15 mouse cellular contexts compared by ENCODE assay signal in the genomic region with DNA sequence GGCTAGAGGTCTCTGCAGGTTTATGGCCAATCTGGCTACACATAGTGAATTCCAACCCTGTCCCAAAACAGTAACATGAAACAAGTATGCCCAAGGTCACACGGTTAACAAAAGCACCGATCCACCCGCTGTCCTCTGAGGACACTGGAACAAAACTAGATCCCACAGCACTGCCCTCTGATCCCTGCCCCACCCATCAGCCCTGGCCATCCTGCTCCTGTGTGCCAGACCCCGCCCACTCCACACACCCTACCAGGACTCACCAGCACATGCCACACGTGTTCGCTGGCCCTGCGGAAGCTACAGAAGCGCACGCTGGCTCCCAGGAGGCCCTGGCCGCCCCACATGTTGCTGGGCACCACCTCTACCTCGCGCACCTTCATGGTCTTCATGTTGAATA. TPM values are rescaled to one million over a fixed set of nuclear protein-coding genes. Genes with fewer than 3 reads are reported as not detected.
DNase-seq lines count a peak whose midpoint lies in the region; ATAC-seq and TF ChIP-seq lines count a peak whose summit lies in the region.
"Had no signal": no experiment of that assay in that cellular context is flagged by ENCODE, and none has a peak within 500 bp of the region (broad histone marks: within the 10 kb centered on the region; RNA-seq: fewer than 3 reads in every experiment).

No protein-coding gene starts in this region.

- peaks cover 55% of the 10 kb centered on the region for H3K36me3 ChIP-seq in kidney, embryonic 15.5 days
- peaks cover 18% of the 10 kb centered on the region; the same call in 1 of the 2 replicates for H3K36me3 ChIP-seq in intestine, embryonic 15.5 days
- H3K36me3 ChIP-seq in small intestine, adult 2 months (ENCODE audit: control insufficient read depth, insufficient read depth, low read length) = peaks cover 29% of the 10 kb centered on the region

- TF ChIP-seq CTCF in small intestine, adult 2 months (IDR thresholded peaks at IDR 0.05; ENCODE audit: extremely low read depth, insufficient read length, insufficient replicate concordance, low read depth, low read length) = no peak

- peaks cover 12% of the 10 kb centered on the region for H3K4me1 ChIP-seq in kidney, embryonic 15.5 days
- peaks cover 21% of the 10 kb centered on the region for H3K4me1 ChIP-seq in intestine, embryonic 15.5 days (replicated peaks)
- peaks cover 25% of the 10 kb centered on the region for H3K4me1 ChIP-seq in small intestine, adult 2 months (ENCODE audit: control insufficient read depth, insufficient read depth, insufficient read length, low read length)

- WGBS in kidney, embryonic 15.5 days = 84% methylated on average over 12 of the region's 12 CpGs
- 71% methylated on average over 12 of the region's 12 CpGs for WGBS in intestine, embryonic 15.5 days
- WGBS in small intestine, adult 2 months = 29% methylated on average over 12 of the region's 12 CpGs

- TF ChIP-seq POLR2A in small intestine, adult 2 months (IDR thresholded peaks at IDR 0.05; ENCODE audit: low read depth, low read length) = no peak

- H3K9me3 ChIP-seq in kidney, embryonic 15.5 days (replicated peaks) = no peaks in the 10 kb centered on the region; the same call in 1 of the 2 replicates
- no peaks in the 10 kb centered on the region for H3K9me3 ChIP-seq in intestine, embryonic 15.5 days
- H3K9me3 ChIP-seq: forebrain, embryonic 13.5 days; hindbrain, embryonic 12.5 days had no signal

- no peak overlapping the region for H3K9ac ChIP-seq in kidney, embryonic 15.5 days
- no peak overlapping the region for H3K9ac ChIP-seq in intestine, embryonic 15.5 days
- H3K9ac ChIP-seq: forebrain, embryonic 13.5 days; hindbrain, embryonic 12.5 days; liver, embryonic 14.5 days had no signal

- H3K4me3 ChIP-seq in kidney, embryonic 15.5 days (replicated peaks) = no peak overlapping the region
- no peak overlapping the region for H3K4me3 ChIP-seq in intestine, embryonic 15.5 days (replicated peaks)
- H3K4me3 ChIP-seq in small intestine, adult 2 months (ENCODE audit: low read depth, low read length) = no peak overlapping the region
- H3K4me3 ChIP-seq: forebrain, embryonic 13.5 days; hindbrain, embryonic 12.5 days had no signal

- no peak overlapping the region for H3K27ac ChIP-seq in kidney, embryonic 15.5 days
- 0 out of 2 replicates have a peak overlapping the region, but pooled peaks have one; percentile 27 for H3K27ac ChIP-seq in intestine, embryonic 15.5 days
- peak overlapping the region; percentile 63 for H3K27ac ChIP-seq in small intestine, adult 2 months (ENCODE audit: insufficient read depth, low read depth, low read length)
- H3K27ac ChIP-seq: forebrain, embryonic 13.5 days; hindbrain, embryonic 12.5 days; liver, embryonic 14.5 days had no signal

- H3K4me2 ChIP-seq in kidney, embryonic 15.5 days = no peak overlapping the region
- H3K4me2 ChIP-seq in intestine, embryonic 15.5 days (replicated peaks) = peak overlapping the region; percentile 19; the same call in 1 of the 2 replicates
- H3K4me2 ChIP-seq: forebrain, embryonic 13.5 days; hindbrain, embryonic 12.5 days had no signal

- ATAC-seq in kidney, embryonic 15.5 days (replicated peaks; ENCODE audit: low FRiP score) = no peak
- ATAC-seq in intestine, embryonic 15.5 days = peak; percentile 83
- ATAC-seq: forebrain, embryonic 13.5 days had no signal

- no peaks in the 10 kb centered on the region for H3K27me3 ChIP-seq in kidney, embryonic 15.5 days
- no peaks in the 10 kb centered on the region for H3K27me3 ChIP-seq in intestine, embryonic 15.5 days (replicated peaks)
- no peaks in the 10 kb centered on the region for H3K27me3 ChIP-seq in small intestine, adult 2 months (ENCODE audit: control insufficient read depth, insufficient read depth, low read length)
- H3K27me3 ChIP-seq: forebrain, embryonic 13.5 days; hindbrain, embryonic 12.5 days had no signal

- DNase-seq in adrenal gland, adult 2 months = peak; percentile 50
- no peak for DNase-seq in adrenal gland, adult 18-20 months (ENCODE audit: low spot score in 2 of 2)
- peak; percentile 87 for DNase-seq in kidney, adult 9 months
- no peak for DNase-seq in T-cell, adult 2 months (ENCODE audit: low spot score)
- no peak for DNase-seq in thymus, postnatal 10 days (ENCODE audit: low spot score in 2 of 2)
- DNase-seq: cerebellum, adult 9-10 months; layer of hippocampus, postnatal 36 days; thymus, postnatal 25 days had no signal

RNA-seq across cellular contexts. Expression of a gene that starts 5.0 kb away (rescaled TPM):
- total RNA-seq in adrenal gland, adult 2 months (2021) = 10 to 100 TPM; 15.1 to 31.9 TPM
- polyA plus RNA-seq in adrenal gland, adult 2 months (2012; rRNA removed) = 26.6 and 30.5 TPM in 2 replicates
- total RNA-seq in adrenal gland, adult 18-20 months (2021) = 10 to 100 TPM; 20.7 to 23.0 TPM
- 27.7 and 29.7 TPM in 2 replicates for polyA plus RNA-seq in kidney, embryonic 15.5 days (2015; fragmentation: Nextera tagmentation; extraction: Ambion mirVana)
- 29.3 and 29.6 TPM in 2 replicates for polyA plus RNA-seq in intestine, embryonic 15.5 days (2015; fragmentation: Nextera tagmentation; extraction: Ambion mirVana)
- polyA plus RNA-seq in small intestine, adult 2 months (2012; rRNA removed) = 9.7 and 11.7 TPM in 2 replicates

RNA-seq across cellular contexts. Expression of a gene that starts 5.0 kb away (rescaled TPM):
- under 1 TPM in 1 of 2 experiments, not detected in 1; 0.17 TPM for total RNA-seq in adrenal gland, adult 2 months (2021)
- 0.04 TPM in 2 replicates for polyA plus RNA-seq in adrenal gland, adult 2 months (2012; rRNA removed)
- under 1 TPM in 1 of 2 experiments, not detected in 1; 0.43 TPM for total RNA-seq in adrenal gland, adult 18-20 months (2021)
- polyA plus RNA-seq in kidney, embryonic 15.5 days (2015; fragmentation: Nextera tagmentation; extraction: Ambion mirVana) = 0.26 and 0.29 TPM in 2 replicates
- polyA plus RNA-seq in intestine, embryonic 15.5 days (2015; fragmentation: Nextera tagmentation; extraction: Ambion mirVana) = 0.11 TPM in 2 replicates
- polyA plus RNA-seq in small intestine, adult 2 months (2012; rRNA removed) = not detected in 2 replicates
- total RNA-seq: monocyte, adult 5-6 weeks had no signal

RNA-seq across cellular contexts. Expression of a gene that starts 37.7 kb away (rescaled TPM):
- total RNA-seq in adrenal gland, adult 2 months (2021) = 10 to 100 TPM; 48.1 to 50.7 TPM
- polyA plus RNA-seq in adrenal gland, adult 2 months (2012; rRNA removed) = 26.6 and 30.7 TPM in 2 replicates
- 10 to 100 TPM; 46.5 to 52.9 TPM for total RNA-seq in adrenal gland, adult 18-20 months (2021)
- 51.9 and 53.6 TPM in 2 replicates for polyA plus RNA-seq in kidney, embryonic 15.5 days (2015; fragmentation: Nextera tagmentation; extraction: Ambion mirVana)
- 38.2 and 41.6 TPM in 2 replicates for polyA plus RNA-seq in intestine, embryonic 15.5 days (2015; fragmentation: Nextera tagmentation; extraction: Ambion mirVana)
- polyA plus RNA-seq in small intestine, adult 2 months (2012; rRNA removed) = 8.6 and 15.5 TPM in 2 replicates

RNA-seq across cellular contexts. Expression of a gene that starts 52.1 kb away (rescaled TPM):
- 10 to 100 TPM; 18.7 to 26.5 TPM for total RNA-seq in adrenal gland, adult 2 months (2021)
- 45.6 and 51.3 TPM in 2 replicates for polyA plus RNA-seq in adrenal gland, adult 2 months (2012; rRNA removed)
- total RNA-seq in adrenal gland, adult 18-20 months (2021) = 10 to 100 TPM; 13.8 to 19.3 TPM
- polyA plus RNA-seq in kidney, embryonic 15.5 days (2015; fragmentation: Nextera tagmentation; extraction: Ambion mirVana) = 5.6 and 7.1 TPM in 2 replicates
- 5.3 and 5.9 TPM in 2 replicates for polyA plus RNA-seq in intestine, embryonic 15.5 days (2015; fragmentation: Nextera tagmentation; extraction: Ambion mirVana)
- polyA plus RNA-seq in small intestine, adult 2 months (2012; rRNA removed) = 18.2 and 28.3 TPM in 2 replicates

Comparison
In these comparisons a context has a peak if more than half of its experiments do, and no peak if none do; other contexts are left out.
1. DNase-seq: peak in adrenal gland, adult 2 months (single experiment) and kidney, adult 9 months (single experiment); none in adrenal gland, adult 18-20 months (0 of 2), T-cell, adult 2 months (single experiment) and thymus, postnatal 10 days (0 of 2).